Mouse (Mus musculus) cerebellum, postnatal 14 days (tissue): ENCODE results near the gene Ddx19b.
"Not testable (repeated sequence)": the region's sequence is repeated elsewhere in the genome, so short reads cannot be mapped to it uniquely, and the experiment has no call there.

Experiments
- DNase-seq, 2 experiments: peaks; one replicate each; pipeline ENCODE4 v3.0.0; 2021; ENCODE audit warnings: mixed read lengths in 2 of 2

Gene Ddx19b

DNA sequence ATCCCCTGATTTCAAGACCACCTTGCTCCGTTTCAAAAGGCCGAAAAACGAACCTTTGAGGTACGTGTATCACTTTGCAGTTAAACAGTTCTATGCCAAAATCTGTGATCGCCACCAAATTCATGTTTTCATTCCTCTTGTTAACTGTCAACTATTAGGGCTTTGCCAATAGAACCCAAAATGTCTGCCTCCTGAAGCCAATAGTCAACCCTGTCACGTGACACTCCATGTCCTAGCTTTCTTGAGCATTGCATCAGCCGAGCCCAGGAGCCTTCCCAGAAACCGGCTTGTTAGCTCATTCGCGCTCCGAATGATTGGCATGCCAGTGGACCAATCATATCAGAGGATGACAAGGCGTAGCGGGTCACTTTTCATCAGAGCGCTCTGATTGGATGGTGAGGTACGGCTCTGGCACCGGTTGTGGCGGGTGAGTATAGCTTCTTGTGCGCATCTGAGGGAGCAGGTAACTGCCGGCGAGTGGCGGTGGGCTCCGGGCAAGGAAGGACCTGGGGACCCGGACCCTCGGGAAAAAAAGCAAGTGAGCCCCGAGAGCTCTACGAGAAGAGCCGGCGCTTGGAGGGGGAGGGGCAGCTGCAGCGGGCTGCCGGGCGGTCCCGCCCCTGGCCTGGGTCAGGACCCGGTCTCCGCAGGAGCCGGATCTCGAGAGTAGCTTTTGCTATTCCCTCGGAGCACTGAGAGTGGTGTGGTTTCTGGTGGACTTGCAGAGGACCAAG lies 2.1 kb upstream of the Ddx19b start:
- DNase-seq: peak; percentile 98 to 99

DNA sequence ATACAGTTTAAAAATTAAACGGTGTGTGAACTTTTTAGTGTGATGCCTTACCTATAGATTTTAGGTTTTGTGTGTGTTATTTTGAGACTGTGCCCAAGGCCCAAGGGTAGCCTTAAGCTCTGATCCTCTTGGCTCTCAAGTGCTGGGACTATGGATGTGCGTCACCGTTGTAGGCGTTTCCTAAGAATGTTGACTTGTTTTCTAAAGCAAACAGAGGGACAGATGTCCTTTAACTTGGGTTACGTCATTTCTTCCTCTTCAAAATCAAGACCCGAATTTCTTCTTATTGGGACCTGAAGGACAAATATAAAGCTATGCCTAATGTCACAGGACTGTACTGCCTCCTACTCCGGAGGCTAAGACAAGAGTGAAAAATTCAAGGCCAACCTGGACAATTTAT lies 1.4 kb upstream of the Ddx19b start, which contains the start of gene Aars:
Gene Aars, plus strand, starts transcription at position 229 of the 400 bp plus-strand sequence.
- no peak for DNase-seq

DNA sequence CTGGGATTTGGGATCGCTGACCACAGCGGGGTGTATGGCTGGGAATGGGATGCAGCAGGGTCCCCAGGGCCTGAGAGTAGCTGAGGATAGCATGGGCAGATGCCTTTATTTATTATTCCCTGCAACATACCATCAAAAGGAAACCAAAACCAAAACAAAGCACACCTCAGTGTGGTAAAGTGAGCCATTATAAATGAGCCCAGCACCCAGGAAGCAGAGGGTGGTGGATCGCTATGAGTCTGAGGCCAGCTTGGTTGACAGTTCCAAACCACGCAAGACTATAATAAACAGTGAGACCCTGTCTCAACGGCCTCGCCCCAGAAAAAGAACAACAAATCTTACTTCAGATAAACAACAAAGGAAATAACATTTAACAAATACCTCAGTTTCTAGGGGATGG lies 1.5 kb downstream of the Ddx19b start:
- DNase-seq: no peak

DNA sequence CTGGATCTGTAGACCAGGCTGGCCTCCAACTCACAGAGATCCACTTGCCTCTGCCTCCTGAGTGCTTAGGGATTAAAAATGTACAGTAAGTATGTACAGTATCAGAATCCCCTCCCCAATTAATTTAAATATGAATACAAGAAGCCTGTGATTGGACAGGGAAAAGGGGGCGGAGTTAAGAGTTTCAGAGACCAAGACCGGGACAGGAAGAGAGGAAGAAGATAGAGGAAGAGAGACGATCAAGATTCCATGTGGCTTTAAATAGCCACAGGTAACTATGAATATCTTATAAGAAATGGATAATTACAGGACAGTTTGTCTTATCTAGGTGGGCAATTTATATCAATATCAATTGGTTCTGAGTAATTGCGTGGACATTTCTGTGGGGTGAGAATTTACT lies 2.0 kb downstream of the Ddx19b start:
- DNase-seq: no peak

GRCm38 (mm10) chr8:111027391-111027937 lies 4.1 kb downstream of the Ddx19b start:
- DNase-seq: peak; percentile 91 to 92

DNA sequence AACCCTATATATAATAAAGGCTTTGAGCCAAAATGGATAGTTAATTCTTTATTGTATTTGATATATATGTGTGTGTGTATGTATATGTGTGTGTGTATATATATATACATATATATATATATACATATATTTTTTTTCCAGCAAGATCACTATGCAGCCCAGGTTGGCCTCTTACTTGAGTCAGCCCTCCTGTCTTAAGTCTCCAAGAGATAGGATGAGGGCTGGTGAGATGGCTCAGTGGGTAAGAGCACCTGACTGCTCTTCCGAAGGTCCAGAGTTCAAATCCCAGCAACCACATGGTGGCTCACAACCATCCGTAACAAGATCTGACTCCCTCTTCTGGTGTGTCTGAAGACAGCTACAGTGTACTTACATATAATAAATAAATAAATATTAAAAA lies 4.9 kb downstream of the Ddx19b start:
- not testable (repeated sequence) for DNase-seq

GRCm38 (mm10) chr8:111010230-111010991 lies 21.1 kb downstream of the Ddx19b start:
- DNase-seq: not testable (repeated sequence)

GRCm38 (mm10) chr8:110997547-110998531 lies 33.7 kb downstream of the Ddx19b start, which contains the start of gene Ddx19a:
Gene Ddx19a (minus strand): TSS chr8:110997800.
- DNase-seq: peak; percentile 91

DNA sequence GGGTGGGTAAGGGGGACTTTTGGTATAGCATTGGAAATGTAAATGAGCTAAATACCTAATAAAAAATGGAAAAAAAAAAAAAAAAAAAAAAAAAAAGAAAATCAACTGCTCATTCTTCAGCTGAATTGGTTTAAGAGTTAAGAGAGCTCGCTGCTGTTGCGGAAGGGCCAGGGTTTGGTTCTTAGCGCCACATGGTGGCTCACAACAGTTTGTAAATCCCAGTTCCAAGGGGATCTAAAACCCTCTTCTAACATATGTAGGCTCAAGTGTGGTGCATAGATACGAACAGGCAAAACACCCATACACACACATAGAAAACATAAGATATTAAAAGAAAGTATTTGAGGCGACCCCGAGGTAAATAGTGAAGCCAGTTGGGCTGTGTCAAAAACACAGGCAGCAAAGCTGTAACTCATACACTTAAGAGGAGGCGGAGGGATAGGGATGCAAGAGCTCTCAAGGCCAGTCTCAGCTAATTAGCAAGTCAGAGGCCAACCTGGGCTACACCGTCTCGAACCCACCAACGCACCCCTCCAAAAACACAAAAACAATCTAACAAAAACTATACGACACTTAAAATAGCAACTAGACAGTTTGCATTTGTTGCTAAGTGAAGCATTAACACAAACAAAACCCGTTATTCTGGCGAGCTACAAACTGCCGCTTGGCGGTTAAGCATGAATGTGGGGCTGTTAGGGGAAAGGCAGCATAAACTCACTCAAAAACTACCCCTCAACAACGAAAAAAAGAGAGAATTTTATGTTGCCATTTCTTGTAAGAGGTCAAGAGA lies 34.7 kb downstream of the Ddx19b start:
- DNase-seq: no peak

DNA sequence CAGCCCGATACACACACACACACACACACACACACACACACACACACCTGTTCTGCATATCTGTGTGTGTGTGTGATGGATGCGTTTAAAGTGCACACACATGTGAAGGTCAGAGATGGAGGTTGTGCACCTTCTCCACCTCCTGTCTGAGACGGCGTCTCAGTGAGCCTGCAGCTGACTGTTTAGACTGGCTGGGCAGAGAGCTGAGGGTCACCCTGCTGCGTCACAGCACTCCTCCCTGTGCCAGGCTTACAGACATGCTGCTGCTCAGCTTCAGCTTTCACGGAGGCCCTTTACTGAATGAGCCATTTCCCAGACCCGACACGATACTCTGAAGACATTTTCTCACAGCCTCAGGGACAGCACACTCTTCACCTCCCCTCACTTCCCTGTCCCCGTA lies 41.5 kb downstream of the Ddx19b start:
- no peak for DNase-seq

- DNase-seq: no peak
Measured at GRCm38 (mm10) chr8:110987805-110988744, 43.5 kb downstream of the Ddx19b start.

DNA sequence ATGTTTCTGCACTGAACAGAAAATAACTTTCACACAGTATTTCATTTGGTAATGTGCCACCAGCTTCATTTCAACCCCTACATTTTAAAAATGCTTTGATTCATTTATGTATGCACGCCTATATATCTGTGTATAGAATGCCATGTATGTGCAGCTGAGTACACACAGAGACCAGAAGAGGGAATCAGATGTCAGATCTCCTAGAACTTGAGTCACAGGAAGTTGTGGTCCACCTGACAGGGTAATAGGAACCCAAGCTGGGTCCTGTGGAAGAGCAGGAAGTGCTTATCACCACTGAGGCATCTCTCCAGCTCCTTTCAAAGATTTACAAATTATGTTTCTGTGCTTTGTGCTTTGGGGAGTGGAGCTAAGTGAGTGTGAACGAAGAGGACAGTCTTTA lies 50.2 kb downstream of the Ddx19b start:
- no peak for DNase-seq

DNA sequence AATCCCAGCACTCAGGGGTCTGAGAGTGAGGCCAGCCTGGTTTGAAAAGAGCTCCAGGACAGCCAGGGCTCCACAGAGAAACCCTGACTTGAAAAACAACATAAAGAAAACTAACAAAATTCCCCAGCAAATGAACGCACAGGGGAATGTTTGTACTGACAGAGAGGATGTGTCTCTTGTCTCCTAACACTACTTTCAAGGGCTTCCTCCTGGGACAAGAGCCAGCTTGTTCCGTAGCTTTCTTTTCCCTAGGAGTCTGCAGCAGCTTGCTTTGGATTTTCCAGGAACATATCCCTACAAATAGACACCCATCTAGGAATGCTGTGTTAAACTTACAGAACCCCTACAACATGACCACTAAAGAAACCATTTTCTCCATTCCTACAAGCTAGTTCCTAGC lies 53.6 kb downstream of the Ddx19b start:
- not testable (repeated sequence) for DNase-seq

GRCm38 (mm10) chr8:110976532-110976931 lies 55.0 kb downstream of the Ddx19b start:
- not testable (repeated sequence) for DNase-seq

- DNase-seq: peak; percentile 80 to 86
Measured at GRCm38 (mm10) chr8:110969910-110970770, 61.4 kb downstream of the Ddx19b start.

GRCm38 (mm10) chr8:110967326-110967725 lies 64.2 kb downstream of the Ddx19b start:
- peak; percentile 80 to 86 for DNase-seq

GRCm38 (mm10) chr8:110966586-110966985 lies 65.0 kb downstream of the Ddx19b start:
- DNase-seq: peak in 1 of 2 experiments; percentile 29

GRCm38 (mm10) chr8:110965594-110965993 lies 66.0 kb downstream of the Ddx19b start:
- DNase-seq: peak; percentile 86 to 88

GRCm38 (mm10) chr8:110964666-110965065 lies 66.9 kb downstream of the Ddx19b start:
- DNase-seq: peak in 1 of 2 experiments; percentile 10
